Mouse (Mus musculus) midbrain, embryonic 16.5 days (tissue): ENCODE measurements at regions not wholly inside any gene's neighbourhood (a gene's known extent, or its start where the extent isn't known, plus 50 kb on each side); places are given as distances from the start of the nearest gene placed in this dataset.

Experiments used
- ATAC-seq: fragments of 200-750 bp; cut with Nextera tagmentation; 2 replicates; pipeline ENCODE4 v1.8.0; 2017; ENCODE audit warnings: moderate TSS enrichment
- H3K27ac ChIP-seq: fragments of 300-500 bp; sonication (generic); 2 replicates; pipeline ENCODE4 v1.5.1; 2014; ENCODE audit warnings: mild to moderate bottlenecking, low read length, mixed read lengths
- H3K27me3 ChIP-seq: fragments of 300-500 bp; sonication (generic); 2 replicates; pipeline ENCODE4 v1.6.1; 2014; ENCODE audit warnings: low read depth, low read length, mixed read lengths; ENCODE audit not compliant: control insufficient read depth, insufficient read depth
- H3K36me3 ChIP-seq: fragments of 300-500 bp; sonication (generic); 2 replicates; pipeline ENCODE4 v1.6.1; 2014; ENCODE audit warnings: mild to moderate bottlenecking, low read length, moderate library complexity, mixed read lengths; ENCODE audit not compliant: control insufficient read depth, insufficient read depth
- H3K4me1 ChIP-seq: fragments of 300-500 bp; sonication (generic); 2 replicates; pipeline ENCODE4 v1.6.1; 2014; ENCODE audit warnings: mild to moderate bottlenecking, low read length, mixed read lengths; ENCODE audit not compliant: control insufficient read depth, insufficient read depth
- H3K4me2 ChIP-seq: fragments of 300-500 bp; sonication (generic); 2 replicates; pipeline ENCODE4 v1.6.1; 2014; ENCODE audit warnings: mild to moderate bottlenecking, low read length, mixed read lengths
- H3K4me3 ChIP-seq: fragments of 300-500 bp; sonication (generic); 2 replicates; pipeline ENCODE4 v1.5.1; 2014; ENCODE audit warnings: low read depth, mild to moderate bottlenecking, low read length, moderate library complexity, mixed read lengths
- H3K9ac ChIP-seq: fragments of 300-500 bp; sonication (generic); 2 replicates; pipeline ENCODE4 v1.6.1; 2014; ENCODE audit warnings: low read depth, low read length, mixed read lengths
- H3K9me3 ChIP-seq: fragments of 300-500 bp; sonication (generic); replicated peaks from 2 replicates; pipeline ENCODE4 v1.6.1; 2014; ENCODE audit warnings: mild to moderate bottlenecking, low read length, mixed read lengths; ENCODE audit not compliant: control insufficient read depth, poor library complexity, severe bottlenecking
- WGBS: fragments of 180-500 bp; shearing (Covaris S2); extraction: QIAGEN DNeasy Blood & Tissue Kit; methylation state at CpG from one replicate; pipeline ENCODE4 v1.1.7; 2014; 5-methylcytosine and 5-hydroxymethylcytosine counted together

DNA sequence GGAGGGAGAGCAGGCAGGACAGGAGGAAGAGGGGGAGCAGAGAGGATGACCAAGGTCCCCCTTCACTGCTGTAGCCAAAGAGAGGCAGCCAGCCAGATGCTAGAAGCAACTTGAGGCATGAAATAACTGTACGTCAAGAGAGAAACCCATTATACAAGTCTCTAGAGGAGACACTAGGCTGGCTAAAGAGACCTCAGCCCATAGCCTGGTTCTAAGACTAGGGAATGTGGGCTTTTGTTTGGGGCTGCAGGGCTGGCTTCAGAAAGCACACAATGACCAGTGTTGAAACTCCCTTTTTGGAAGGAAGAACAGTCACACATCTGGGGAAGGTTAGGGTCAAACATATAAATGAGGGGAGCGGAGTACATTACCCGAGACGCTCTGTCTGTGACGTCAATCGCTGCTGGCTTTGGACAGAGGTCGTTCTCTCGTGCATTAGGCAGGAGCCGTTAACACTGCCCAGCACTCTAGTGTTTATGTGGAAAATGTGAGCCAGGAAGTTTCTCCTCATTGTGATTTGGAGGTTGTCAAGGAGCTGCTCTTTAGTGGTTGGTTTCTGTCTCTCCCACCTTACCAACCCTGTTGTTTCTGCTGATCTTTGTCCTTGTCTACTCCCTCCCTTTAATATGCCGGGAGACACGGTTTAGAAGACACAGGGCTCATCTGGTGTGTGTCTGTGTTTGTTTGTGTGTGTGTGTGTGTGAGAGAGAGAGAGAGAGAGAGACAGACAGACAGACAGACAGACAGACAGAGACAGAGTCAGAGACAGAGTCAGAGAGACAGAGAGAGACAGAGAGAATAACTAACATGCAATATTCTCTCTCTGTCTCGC lies 57.5 kb upstream of the Gm45716 start:
- no peaks in the 10 kb centered on the region for H3K4me1 ChIP-seq
- no peak overlapping the region for H3K9ac ChIP-seq
- ATAC-seq = no peak
- H3K27me3 ChIP-seq = no peaks in the 10 kb centered on the region
- 0 out of 2 replicates have a peak overlapping the region, but pooled peaks have one; percentile 15 for H3K4me2 ChIP-seq
- no peaks in the 10 kb centered on the region for H3K9me3 ChIP-seq
- WGBS = 42% methylated on average over 12 of the region's 12 CpGs
- no peak overlapping the region for H3K27ac ChIP-seq
- no peak overlapping the region for H3K4me3 ChIP-seq
- no peaks in the 10 kb centered on the region for H3K36me3 ChIP-seq

- Histone ChIP-seq H3K4me3 (no peak overlapping the region), H3K4me1 (no peaks in the 10 kb centered on the region), H3K36me3 (no peaks in the 10 kb centered on the region), H3K4me2 (no peak overlapping the region), H3K9ac (no peak overlapping the region), H3K27ac (no peak overlapping the region), H3K27me3 (no peaks in the 10 kb centered on the region), H3K9me3 (no peaks in the 10 kb centered on the region)
- WGBS = 17% methylated on average over 1 of the region's 1 CpGs
- peak; percentile 82 for ATAC-seq
Observed at GRCm38 (mm10) chr11:90130635-90131034, 56.8 kb upstream of the Gm45716 start.

- no peak for ATAC-seq
- no peaks in the 10 kb centered on the region for H3K9me3 ChIP-seq
- no peak overlapping the region for H3K27ac ChIP-seq
- H3K4me2 ChIP-seq = no peak overlapping the region
- WGBS = 79% methylated on average over 5 of the region's 5 CpGs
- no peak overlapping the region for H3K4me3 ChIP-seq
- H3K36me3 ChIP-seq = no peaks in the 10 kb centered on the region
- no peaks in the 10 kb centered on the region for H3K27me3 ChIP-seq
- no peak overlapping the region for H3K9ac ChIP-seq
- H3K4me1 ChIP-seq = no peaks in the 10 kb centered on the region
Observed at GRCm38 (mm10) chr11:90132579-90132978, 54.9 kb upstream of the Gm45716 start.

DNA sequence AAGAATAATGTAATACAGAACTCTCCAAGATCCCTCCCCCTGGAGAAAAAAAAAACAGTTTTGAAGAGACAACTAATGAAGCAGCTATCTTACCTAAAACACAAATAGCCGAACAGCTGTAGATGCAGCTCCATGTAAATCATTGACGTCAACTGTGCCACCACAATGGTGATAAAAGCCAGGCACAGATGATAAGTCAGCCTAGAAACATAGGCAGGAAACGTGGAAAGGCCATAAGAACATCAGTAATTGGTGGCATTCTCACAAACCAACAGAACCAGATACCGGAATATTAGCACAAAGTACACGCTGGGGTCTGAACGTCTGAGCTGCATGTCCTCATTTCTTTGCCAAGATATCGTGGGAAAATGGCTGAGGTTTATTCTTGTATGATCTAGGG lies 51.2 kb upstream of the Gm45716 start:
- Histone ChIP-seq H3K27ac (no peak overlapping the region), H3K9ac (no peak overlapping the region), H3K36me3 (no peaks in the 10 kb centered on the region), H3K4me1 (no peaks in the 10 kb centered on the region), H3K9me3 (no peaks in the 10 kb centered on the region), H3K27me3 (no peaks in the 10 kb centered on the region), H3K4me2 (no peak overlapping the region), H3K4me3 (no peak overlapping the region)
- 92% methylated on average over 7 of the region's 7 CpGs for WGBS
- no peak for ATAC-seq
